Mouse (Mus musculus) kidney, adult 9 months (tissue): ENCODE results near the gene Cpm.

Experiments
- DNase-seq: peaks from one replicate; pipeline ENCODE4 v3.0.0; 2022

Gene Cpm

DNA sequence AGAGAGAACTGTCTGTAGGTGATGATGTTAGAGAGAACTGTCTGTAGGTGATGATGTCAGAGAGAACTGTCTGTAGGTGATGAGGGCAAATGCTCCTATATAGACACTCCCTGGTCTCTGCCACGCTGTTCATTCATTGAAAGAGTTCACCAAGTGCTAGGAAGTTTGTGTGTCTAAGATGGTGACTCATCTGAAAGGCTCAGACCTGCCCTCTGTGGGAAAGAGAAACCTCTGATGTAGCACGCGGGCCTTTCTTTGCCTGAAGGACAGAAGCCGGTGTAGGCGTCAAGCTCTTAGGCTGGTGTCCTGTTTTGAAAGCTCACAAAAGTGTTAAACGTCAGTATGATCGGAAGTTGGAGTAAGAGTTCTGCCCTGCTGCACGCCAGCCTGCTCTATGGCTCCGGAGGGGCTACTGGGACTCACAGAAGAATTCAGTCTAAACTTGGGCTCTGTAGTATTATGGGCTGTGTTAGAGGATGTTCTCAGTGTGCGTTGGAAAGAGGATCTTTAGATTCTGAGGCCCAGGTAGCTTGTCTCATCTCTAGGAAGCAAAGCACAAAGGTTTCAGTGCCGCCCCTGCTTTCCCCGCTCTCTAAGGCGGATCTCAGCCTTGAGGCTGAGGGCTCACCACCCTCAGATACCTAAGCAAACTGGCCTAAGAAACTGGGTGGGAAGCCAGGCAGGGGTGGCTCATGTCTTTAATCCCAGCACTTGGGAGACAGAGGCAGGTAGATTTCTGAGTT is 48.4 kb downstream of the Cpm start:
- DNase-seq = no peak

DNA sequence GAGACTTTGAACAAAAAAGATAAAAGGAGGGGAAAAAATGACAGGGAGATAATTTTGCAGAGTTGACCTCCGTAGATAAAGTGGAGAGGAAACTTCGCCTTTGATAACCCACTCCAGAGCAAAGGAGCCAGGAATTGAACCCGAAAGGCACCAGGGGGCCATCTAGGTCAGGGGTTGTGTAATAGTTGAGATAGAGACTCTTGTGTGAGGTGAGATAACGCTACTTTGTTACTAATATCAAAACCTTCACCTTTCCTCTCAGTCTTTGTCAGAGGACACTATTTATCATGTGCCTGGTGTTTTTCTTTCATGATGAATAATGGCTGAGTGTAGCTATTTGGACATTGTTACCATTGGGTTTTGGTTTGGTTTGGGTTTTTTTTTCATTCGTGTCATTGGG is 49.1 kb downstream of the Cpm start:
- DNase-seq = no peak

DNA sequence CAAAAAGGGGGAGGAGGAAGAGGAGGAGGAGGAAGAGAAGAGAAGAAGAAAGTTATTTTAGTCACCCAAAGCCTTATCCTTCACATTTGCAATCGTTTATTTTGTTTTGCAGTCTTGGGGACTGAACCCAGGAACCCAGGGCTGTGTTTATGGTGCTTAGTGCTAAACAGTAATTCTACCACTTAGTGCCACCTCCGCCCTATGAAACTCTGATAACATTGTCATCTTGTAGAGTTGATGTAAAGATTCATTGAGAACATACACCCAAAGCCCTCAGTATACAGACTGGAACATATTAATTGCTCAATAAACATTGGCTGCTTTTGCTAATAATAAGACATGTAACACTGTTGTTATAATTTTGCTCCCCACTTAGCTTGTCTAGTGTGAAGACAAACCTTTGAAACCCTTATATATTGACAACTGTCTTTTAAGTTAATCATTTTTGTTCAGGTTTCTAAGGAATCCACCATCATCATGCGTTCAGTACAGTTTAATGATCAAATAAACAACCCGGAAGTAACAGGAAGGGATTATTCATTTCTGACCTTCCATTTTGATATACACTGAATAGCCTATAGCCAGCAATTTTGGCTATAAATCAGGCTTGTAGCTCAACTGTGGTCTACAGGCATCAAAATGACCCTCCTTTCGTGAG is 49.9 kb downstream of the Cpm start:
- no peak for DNase-seq

DNA sequence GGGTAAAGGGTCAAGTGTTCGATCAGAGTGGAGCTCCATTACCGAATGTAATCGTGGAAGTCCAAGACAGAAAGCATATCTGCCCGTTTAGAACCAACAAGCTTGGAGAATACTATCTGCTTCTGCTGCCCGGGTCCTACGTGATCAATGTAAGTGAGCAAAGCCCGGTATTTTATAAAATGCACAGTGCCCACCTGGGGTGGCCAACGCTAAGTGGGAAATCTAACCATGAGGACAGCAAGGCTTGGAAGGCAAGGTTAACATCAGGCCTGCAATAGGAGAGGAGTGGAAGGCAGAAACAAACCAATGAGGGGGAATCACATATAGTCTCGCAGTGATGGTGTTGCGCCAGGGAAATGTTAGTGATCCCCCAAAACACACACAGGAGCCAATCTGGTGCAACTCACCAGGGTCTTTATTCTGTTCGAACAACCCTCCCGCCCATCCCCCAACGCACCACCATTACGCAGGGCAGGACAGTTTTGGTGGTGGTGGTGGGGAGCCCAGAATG is 50.7 kb downstream of the Cpm start:
- no peak for DNase-seq

DNA sequence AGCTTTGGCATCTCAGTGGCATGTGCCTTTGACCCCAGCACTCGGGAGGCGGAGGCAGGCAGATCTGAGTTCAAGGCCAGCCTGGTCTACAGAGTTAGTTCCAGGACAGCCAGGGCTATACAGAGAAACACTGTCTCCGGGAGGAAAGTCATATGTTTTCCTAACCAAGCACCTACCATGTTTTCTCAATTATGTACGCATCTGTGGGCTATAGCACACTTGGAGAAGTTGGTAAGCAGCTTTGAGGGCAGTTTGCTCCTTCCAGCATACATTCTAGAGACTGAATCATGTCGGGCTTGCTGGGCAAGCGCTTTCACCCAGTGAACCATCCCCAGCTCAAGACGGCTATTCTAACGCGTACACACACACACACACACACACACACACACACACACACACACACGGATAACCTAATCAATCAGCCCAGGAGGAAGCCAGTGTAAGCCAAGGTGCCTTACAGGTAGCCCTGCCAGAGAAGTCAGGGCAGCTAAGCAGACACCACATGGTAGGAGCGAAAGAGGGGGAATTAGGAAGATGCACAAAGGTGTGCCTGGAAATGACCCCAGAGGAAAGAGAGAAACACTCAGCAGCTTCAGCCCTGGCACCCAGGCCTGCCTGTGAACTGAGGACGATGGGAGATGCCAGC is 51.7 kb downstream of the Cpm start:
- no peak for DNase-seq

DNA sequence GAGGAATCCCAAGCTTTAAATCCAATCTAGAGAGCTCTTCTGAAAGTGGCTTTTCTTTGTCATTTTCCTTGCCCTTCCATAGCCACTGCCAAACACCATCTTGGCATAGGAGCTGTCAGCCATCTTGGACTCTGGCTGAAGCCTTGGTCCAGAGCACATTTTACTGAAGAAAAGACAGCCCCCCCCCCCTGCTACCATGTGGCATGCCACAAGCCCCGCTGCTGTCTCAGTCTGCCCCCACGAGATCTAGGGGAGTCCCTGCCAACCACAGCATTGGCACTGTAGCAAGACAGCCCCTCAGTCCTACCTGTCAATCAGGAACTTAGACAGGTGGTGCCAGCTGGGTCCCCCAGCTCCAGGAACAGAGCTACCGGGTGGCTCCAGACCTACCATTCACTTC is 52.2 kb downstream of the Cpm start:
- DNase-seq = no peak

DNA sequence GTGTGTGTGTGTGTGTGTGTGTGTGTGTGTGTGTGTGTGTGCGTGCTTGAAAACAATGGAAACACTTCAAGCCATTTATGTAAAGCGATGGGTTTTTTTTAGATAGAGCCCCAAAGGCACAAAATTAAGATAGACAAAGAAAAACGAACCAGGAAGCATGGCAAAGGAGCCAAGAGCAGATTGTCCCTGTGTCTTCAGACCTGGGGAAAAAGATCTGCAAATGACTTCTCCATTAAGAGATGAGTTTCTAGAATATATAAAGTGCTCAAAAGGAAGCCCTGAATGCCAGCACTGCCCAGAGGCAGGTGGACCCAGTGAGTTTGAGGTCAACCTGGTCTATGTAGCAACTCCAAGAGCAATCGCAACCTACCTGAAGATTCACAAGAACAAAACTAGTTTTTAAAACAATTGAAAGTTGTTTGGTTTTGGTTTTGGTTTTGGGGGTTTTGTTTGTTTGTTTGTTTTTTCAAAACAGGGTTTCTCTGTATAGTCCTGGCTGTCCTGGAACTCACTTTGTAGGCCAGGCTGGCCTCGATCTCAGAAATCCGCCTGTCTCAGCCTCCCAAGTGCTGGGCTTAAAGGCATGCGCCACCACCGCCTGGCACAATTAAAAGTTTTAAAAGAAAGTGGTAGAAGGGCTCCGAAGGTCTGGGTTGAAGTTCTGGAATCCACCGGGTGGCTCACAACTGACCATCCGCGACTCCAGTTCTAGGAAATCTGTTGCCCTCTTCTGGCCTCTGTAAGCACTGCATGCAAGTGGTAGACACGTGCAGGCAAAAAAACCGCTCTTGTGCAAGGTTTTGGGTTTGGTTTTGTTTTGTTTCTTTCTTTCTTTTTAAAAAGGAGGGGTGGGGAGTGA is 52.9 kb downstream of the Cpm start:
- DNase-seq = peak; percentile 69

DNA sequence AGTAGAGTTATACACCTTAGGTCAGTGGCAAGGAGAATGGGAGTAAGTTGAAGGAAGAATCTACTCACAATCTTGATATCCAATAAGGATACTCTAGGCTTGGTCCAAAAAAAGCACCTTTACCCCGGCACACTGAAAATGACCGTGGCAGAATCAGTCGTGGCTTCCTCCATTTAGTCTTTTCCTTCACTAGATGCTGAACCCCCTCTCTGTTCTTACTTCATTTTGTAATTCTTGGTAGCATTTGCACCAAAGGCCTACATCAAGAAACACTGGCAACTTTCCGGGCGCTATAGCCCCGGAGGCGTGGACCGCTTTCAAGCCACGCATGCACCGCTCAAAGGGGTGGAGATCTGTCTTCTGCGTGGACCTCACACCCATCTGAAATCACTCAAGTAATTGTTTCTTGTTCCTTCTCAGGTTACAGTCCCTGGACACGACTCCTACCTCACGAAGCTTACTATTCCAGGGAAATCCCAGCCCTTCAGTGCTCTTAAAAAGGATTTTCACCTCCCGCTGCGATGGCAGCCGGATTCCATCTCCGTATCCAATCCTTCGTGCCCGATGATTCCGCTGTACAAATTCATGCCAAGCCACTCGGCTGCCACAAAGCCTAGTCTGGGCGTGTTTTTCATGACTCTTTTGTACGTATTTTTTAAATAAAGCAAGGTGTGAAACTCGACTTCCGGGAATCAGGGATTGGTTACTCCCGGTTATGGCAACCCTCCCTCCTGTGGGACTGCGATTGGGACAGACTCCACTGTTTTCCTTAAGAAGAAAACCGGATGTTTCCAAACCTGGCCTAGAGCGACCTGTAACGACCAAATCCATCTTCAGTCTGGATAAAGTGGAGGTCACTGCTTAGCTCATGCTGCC is 53.8 kb downstream of the Cpm start:
- no peak for DNase-seq

DNA sequence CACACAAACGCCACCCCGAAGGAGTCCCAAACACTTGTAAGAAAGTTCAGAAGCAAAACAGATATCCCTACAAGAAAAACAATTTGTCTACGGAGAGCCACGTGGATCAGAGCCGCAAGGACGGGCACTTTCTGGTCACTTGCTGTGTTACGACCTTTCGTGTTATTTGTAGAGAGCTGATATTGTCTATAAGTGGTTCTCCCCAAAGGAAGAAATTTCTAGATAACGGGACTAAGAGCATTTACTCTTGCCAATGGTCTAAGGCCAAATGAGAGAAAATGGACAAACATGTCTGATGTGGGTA is 54.4 kb downstream of the Cpm start:
- DNase-seq = no peak

DNA sequence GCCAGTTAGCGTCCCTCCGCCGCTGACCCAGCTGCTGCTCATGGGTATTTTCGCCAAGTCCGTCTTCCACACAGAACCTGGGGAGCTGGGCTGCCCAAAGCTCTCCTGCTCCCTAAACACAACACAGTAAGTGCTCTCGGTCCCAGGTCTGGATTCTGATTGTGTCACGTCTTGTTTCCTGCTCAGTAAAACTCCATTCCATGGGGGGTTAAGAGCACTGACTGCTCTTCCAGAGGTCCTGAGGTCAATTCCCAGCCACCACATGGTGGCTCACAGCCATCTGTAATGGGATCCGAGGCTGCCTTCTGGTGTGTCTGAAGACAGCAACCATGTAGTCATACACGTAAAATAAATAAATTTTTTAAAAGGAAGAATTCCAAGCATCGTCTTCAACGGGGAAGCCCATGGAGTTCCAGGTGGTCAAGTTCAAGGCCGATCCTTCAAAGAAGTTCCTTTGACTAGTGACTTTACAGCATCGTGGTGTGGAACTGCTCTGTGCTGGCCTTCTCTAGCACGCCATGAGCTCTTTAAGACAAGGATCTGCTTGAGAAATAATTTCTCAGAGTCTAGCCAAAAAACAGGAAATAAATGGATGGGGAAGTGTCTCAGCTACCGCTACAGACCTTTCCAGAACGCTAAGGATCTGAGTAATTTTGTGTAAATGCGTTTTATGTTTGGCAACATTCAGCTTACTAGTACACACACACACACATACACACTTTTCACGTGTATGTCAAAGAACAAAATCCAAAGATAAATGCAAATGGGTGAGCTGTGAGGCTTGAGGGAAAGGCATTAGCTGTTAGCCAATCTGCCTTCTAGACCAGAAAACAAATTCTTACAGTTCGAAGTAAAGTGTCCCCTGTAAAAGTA is 55.2 kb downstream of the Cpm start:
- no peak for DNase-seq

DNA sequence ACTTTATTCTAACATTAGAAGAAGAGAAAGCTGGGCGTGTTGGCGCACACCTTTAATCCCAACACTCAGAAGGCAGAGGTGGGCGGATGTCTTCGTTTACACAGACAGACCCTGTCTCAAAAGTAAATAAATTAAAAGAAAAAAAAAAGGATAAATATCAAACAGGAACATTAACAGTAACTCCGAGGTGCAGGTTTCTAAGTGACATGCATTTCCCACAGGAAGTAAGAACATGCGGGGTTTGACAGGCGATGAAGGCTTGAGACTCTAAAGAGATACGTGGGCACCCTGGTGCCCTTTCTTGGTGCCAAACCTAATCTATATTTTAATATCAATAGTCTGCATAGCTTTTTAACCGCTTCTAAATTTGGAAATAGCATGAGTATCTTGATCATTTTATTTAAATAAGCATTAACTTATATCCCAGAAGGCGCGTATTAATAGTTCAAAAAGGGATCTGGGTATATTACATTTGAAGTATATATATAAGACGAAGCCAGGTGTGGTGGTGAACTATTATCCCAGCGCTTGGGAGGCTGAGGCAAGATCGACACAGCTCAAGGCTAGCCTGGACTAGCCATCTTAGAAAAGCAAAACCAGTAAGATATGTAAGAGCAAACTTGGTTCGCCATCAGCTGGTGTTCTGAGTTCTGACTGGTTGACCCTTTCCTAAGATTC is 56.0 kb downstream of the Cpm start:
- no peak for DNase-seq

DNA sequence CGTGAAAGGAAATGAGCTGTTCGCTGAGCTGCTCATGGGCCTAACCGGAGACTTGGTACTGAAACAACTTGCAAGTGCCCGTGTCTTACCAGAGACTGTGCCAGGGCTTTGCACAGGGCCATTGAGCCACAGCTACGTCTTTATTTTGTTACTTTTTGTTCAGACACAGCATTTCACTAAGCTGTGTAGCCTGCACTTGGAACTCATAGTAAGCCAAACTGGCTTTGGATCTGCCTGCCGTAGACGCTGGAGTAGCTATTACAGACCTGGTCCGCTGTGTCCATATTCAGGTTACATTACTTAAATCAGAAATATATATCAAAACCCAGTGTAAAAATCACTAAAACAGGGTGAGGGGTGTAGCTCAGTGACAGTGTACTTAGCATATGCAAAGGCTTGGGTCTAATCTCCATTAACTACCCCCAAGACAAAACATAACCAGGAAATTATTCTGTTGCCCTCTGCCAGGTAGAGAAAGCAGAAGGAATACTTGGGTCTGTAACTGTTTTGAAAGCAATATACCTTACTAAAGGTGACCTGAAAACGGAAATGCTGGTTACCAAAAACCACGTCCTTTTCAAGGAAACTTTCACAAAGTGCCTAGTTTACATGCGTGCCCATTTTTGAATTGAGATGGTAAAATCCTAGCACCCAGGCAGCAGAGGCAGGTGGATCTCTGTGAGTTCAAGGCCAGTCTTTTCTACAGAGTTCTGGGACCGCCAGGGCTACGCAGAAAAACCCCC is 56.7 kb downstream of the Cpm start:
- DNase-seq = no peak

DNA sequence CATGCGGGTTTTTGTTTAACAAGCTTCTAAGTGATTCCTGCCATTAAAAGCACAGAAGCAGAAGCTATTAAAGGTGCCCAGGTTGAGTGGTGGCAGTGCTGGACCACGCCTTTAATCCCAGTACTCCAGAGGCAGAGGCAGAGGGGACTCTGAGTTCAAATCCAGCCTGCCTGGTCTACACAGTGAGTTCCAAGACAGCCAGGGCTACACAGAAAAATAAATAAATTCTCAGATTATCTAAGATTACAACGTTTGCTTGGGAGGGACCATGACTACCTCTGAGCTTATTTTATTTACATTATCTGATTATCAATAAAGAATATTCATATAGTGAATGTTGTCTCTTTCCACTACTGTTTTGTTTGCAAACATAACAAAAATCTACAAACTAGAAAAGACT is 57.7 kb downstream of the Cpm start:
- DNase-seq = no peak

DNA sequence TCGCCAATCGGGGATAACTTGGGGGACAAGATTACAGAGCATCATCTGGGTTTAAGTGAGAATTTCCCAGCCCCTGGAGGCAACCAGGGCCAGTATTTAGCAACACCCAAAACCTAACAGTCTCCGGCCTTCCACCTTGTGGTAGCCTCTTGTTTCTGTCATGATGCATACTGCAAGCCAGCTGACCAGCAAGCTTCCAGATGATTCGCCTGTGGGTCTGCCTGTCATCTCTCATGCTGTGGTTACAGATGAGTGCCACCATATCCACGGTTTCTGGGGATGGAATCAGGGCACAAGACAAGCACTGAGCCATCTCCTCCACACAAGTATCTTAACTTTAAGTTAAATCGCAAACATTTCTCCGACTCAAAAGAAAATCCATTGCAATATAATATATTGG is 58.3 kb downstream of the Cpm start:
- DNase-seq = no peak

DNA sequence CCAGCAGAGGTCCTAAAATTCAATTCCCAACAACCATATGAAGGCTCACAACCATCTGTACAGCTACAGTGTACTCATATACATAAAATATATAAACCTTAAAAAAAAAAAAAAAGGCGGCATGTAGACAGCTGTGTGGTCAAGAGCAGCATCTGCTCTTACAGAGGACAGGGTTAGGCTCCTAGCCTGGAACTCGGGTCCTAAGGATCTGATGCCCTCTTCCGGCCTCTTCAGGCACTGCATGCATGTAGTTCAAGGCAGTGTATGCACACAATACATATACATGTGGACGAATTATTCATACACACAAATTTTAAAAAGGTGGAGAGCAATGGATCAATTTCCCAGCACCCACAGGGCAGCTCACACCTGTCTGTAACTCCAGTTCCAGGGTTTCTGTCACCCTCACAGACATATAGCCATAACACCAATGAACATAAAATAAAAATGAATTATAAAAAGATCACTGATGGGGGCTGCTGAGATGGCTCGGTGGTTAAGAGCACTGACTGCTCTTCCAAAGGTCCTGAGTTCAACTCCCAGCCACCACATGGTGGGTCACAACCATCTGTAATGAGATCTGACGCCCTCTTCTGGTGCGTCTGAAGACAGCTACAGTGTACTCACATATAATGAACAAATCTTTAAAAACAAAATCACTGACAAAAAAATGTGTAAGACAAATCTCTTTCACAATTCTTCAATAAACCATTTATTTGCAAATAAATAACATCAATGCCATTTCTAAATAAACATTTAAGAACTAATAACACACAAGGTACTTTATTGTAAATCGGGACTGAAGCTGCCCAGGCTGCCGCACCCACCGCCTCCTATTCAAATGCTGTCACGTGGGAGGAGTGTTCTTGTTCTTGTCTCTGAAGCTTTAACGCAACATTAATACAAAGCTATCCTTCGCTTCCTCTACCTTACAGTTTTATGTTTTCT is 59.2 kb downstream of the Cpm start:
- peak; percentile 45 for DNase-seq

DNA sequence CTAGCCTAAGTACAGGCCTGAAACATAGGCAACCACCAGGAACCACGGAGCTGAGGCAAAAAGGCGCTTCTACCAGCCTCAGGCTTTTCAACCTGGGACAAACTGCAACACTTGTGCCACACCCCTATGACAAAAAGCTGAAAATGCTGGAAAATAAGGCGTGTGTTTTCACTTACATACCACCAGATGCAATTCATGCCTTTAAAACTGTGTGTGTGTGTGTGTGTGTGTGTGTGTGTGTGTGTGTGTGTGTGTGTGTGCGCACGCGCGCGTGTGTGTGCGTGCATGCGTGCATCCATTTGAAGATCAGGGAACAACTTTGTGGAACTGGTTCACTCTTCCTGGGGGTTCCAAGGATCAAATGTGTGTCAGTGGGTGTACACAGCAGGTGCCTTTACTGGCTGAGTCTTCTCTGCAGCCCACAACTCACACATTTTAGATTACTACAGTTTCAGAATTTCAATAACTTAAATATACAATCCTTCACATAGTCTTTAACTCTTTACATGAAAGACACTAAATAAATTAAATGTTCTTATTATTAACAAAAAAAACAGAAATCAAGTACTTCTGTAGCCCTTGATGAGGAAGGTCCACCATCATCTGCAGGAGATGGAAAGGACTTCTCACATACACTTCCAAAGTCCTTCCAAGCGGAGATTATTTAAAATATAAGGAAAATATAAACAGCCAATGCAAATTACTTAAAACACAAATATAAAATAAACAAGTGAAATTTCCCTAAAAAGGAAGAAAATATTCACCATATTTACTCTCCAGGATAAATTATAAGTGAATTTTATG is 60.2 kb downstream of the Cpm start:
- no peak for DNase-seq

DNA sequence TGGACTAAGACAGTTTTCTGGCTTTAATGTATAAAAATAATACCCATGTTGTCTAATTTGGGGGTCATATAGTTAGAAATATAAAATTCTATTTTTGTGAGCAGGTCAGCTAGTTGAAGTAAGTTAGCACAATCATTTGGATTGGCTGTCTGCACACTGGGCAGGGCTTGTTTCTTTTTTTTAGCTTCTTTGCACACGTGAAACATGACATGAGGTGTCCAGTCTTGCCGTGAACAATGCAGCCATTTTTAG is 60.7 kb downstream of the Cpm start:
- no peak for DNase-seq

DNA sequence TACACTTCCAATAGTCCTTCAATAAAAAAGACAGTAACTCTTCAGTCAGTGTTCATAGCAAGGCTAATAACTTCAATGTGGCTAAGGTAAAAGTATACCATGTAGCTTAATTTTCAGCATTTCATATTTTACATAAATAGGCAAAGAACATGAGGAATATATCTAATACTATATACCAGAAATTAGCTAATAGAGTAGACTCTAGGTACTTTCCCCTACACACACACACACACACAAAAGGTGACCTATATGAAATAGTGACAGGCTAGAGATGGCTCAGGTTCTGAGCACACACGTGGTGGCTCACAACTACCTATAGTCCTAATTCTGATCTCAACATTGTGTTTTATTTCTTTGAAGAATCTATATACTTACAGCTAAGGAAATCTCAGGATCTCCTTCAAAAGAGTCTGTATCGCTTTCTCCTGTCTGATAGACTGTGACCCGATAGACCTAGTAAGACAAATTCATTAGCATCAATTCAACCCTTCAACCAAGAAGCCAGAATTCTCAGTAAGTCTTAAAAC is 61.5 kb downstream of the Cpm start:
- DNase-seq = no peak
